Mouse (Mus musculus): Measurements from ENCODE around the gene Cops7b. TPM values are rescaled to one million over a fixed set of nuclear protein-coding genes. Genes with fewer than 3 reads are reported as not detected.

The Cops7b gene
- polyA plus RNA-seq, 1 experiment = 32.2 TPM

GRCm38 (mm10) chr1:86618454-86619125, 35.9 kb downstream of the Cops7b start:
- Histone ChIP-seq H3K36me3 (ENCODE audit: control insufficient read depth, insufficient read depth, low read length) (no peaks in the 10 kb centered on the region), H3K4me3 (ENCODE audit: control insufficient read depth, low read depth, low read length) (no peak overlapping the region), H3K27me3 (ENCODE audit: control insufficient read depth, insufficient read depth, low read length) (no peaks in the 10 kb centered on the region), H3K27ac (ENCODE audit: control insufficient read depth, insufficient read depth, low read depth, low read length) (no peak overlapping the region), H3K4me1 (ENCODE audit: control insufficient read depth, insufficient read depth, low read length) (no peaks in the 10 kb centered on the region)
- TF ChIP-seq CTCF (IDR thresholded peaks at IDR 0.05; ENCODE audit: control insufficient read depth, insufficient read depth, insufficient replicate concordance, low read depth, low read length) (peak; percentile 23; the same call in 1 of the 2 replicates), POLR2A (IDR thresholded peaks at IDR 0.05; ENCODE audit: control insufficient read depth, low read depth, low read length) (no peak)

DNA sequence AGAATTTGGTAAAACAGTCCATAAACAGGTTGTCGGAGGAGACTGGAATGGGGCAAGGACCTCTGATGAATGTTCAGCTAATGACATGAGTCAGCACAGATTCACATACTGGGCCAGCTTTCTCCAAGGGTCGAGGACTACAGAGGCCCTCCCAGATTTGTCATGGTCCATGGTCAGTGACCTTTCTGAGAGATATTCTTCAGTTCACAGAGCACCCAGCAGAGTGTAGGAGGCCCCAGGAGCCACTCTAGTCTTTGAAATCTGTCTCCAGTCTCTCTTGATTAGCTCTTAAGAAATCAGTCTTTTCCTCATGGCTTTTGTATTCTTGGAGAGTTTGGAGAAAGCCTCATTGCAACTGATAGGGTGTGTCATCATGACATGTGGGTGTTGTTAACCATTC, 39.6 kb downstream of the Cops7b start:
- Histone ChIP-seq H3K4me3 (ENCODE audit: control insufficient read depth, low read depth, low read length) (no peak overlapping the region), H3K36me3 (ENCODE audit: control insufficient read depth, insufficient read depth, low read length) (no peaks in the 10 kb centered on the region), H3K27ac (ENCODE audit: control insufficient read depth, insufficient read depth, low read depth, low read length) (no peak overlapping the region), H3K27me3 (ENCODE audit: control insufficient read depth, insufficient read depth, low read length) (no peaks in the 10 kb centered on the region), H3K4me1 (ENCODE audit: control insufficient read depth, insufficient read depth, low read length) (no peaks in the 10 kb centered on the region)
- TF ChIP-seq CTCF (IDR thresholded peaks at IDR 0.05; ENCODE audit: control insufficient read depth, insufficient read depth, insufficient replicate concordance, low read depth, low read length) (no peak), POLR2A (IDR thresholded peaks at IDR 0.05; ENCODE audit: control insufficient read depth, low read depth, low read length) (no peak)

GRCm38 (mm10) chr1:86623001-86624000, 40.6 kb downstream of the Cops7b start:
- Histone ChIP-seq H3K4me3 (ENCODE audit: control insufficient read depth, low read depth, low read length) (no peak overlapping the region), H3K4me1 (ENCODE audit: control insufficient read depth, insufficient read depth, low read length) (no peaks in the 10 kb centered on the region), H3K36me3 (ENCODE audit: control insufficient read depth, insufficient read depth, low read length) (no peaks in the 10 kb centered on the region), H3K27me3 (ENCODE audit: control insufficient read depth, insufficient read depth, low read length) (no peaks in the 10 kb centered on the region), H3K27ac (ENCODE audit: control insufficient read depth, insufficient read depth, low read depth, low read length) (no peak overlapping the region)
- TF ChIP-seq POLR2A (IDR thresholded peaks at IDR 0.05; ENCODE audit: control insufficient read depth, low read depth, low read length) (no peak), CTCF (IDR thresholded peaks at IDR 0.05; ENCODE audit: control insufficient read depth, insufficient read depth, insufficient replicate concordance, low read depth, low read length) (no peak)

DNA sequence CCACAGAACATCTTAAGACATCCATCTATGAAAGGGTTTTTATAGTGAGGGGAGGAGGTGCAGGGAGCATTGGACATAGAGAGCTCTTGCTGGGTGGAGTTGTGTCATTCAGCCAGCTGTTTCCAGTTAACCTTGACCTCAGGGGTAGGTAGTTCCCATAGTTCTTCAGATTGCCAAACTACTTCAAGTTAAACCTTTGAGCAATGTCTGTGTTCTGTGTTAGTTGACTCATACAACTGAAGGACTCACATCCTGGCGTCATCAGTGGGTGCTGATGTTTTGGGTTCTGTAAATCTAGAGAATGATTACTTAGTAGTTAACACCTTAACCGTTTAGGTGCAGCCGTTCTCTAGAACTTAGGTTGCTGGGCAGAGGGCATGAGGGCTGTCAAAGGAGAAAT, 45.6 kb downstream of the Cops7b start:
- Histone ChIP-seq H3K4me3 (ENCODE audit: control insufficient read depth, low read depth, low read length) (no peak overlapping the region), H3K4me1 (ENCODE audit: control insufficient read depth, insufficient read depth, low read length) (no peaks in the 10 kb centered on the region), H3K27me3 (ENCODE audit: control insufficient read depth, insufficient read depth, low read length) (no peaks in the 10 kb centered on the region), H3K27ac (ENCODE audit: control insufficient read depth, insufficient read depth, low read depth, low read length) (no peak overlapping the region), H3K36me3 (ENCODE audit: control insufficient read depth, insufficient read depth, low read length) (no peaks in the 10 kb centered on the region)
- TF ChIP-seq CTCF (IDR thresholded peaks at IDR 0.05; ENCODE audit: control insufficient read depth, insufficient read depth, insufficient replicate concordance, low read depth, low read length) = no peak
- TF ChIP-seq POLR2A (IDR thresholded peaks at IDR 0.05; ENCODE audit: control insufficient read depth, low read depth, low read length) = no peak

- no peaks in the 10 kb centered on the region for H3K36me3 ChIP-seq (ENCODE audit: control insufficient read depth, insufficient read depth, low read length)
- H3K4me3 ChIP-seq (ENCODE audit: control insufficient read depth, low read depth, low read length) = no peak overlapping the region
- no peak overlapping the region for H3K27ac ChIP-seq (ENCODE audit: control insufficient read depth, insufficient read depth, low read depth, low read length)
- H3K4me1 ChIP-seq (ENCODE audit: control insufficient read depth, insufficient read depth, low read length) = no peaks in the 10 kb centered on the region
- no peak for TF ChIP-seq POLR2A (IDR thresholded peaks at IDR 0.05; ENCODE audit: control insufficient read depth, low read depth, low read length)
- no peaks in the 10 kb centered on the region for H3K27me3 ChIP-seq (ENCODE audit: control insufficient read depth, insufficient read depth, low read length)
Measured at GRCm38 (mm10) chr1:86629936-86630335, 47.2 kb downstream of the Cops7b start.

DNA sequence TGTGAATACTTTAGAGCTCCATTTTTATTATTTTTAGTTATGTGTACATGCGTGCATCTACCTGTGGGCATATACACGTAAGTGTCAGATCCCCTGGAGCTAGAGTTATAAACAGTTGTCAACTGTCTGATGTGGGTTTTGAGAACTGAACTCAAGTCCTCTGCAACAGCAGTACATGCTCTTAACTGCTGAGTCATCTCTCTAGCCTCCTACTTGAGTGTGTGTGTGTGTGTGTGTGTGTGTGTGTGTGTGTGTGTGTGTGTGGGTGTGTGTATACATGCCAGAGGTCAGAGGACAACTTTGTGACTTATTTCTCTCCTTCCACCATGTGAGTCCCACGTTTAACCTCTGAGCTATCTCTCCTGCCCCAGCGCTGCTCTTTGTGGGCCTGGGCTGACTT, 47.8 kb downstream of the Cops7b start:
- Histone ChIP-seq H3K4me1 (ENCODE audit: control insufficient read depth, insufficient read depth, low read length) (no peaks in the 10 kb centered on the region), H3K4me3 (ENCODE audit: control insufficient read depth, low read depth, low read length) (no peak overlapping the region), H3K36me3 (ENCODE audit: control insufficient read depth, insufficient read depth, low read length) (no peaks in the 10 kb centered on the region), H3K27ac (ENCODE audit: control insufficient read depth, insufficient read depth, low read depth, low read length) (no peak overlapping the region), H3K27me3 (ENCODE audit: control insufficient read depth, insufficient read depth, low read length) (no peaks in the 10 kb centered on the region)
- TF ChIP-seq POLR2A (IDR thresholded peaks at IDR 0.05; ENCODE audit: control insufficient read depth, low read depth, low read length) (no peak), CTCF (IDR thresholded peaks at IDR 0.05; ENCODE audit: control insufficient read depth, insufficient read depth, insufficient replicate concordance, low read depth, low read length) (no peak)

- no peak overlapping the region for H3K27ac ChIP-seq (ENCODE audit: control insufficient read depth, insufficient read depth, low read depth, low read length)
- TF ChIP-seq CTCF (IDR thresholded peaks at IDR 0.05; ENCODE audit: control insufficient read depth, insufficient read depth, insufficient replicate concordance, low read depth, low read length) (no peak), POLR2A (IDR thresholded peaks at IDR 0.05; ENCODE audit: control insufficient read depth, low read depth, low read length) (no peak)
Measured at GRCm38 (mm10) chr1:86632732-86633380, 50.2 kb downstream of the Cops7b start.

More at GRCm38 (mm10) chr1:86632732-86633380, 50.2 kb downstream of the Cops7b start:
- Histone ChIP-seq H3K4me3 (ENCODE audit: control insufficient read depth, low read depth, low read length) (no peak overlapping the region), H3K4me1 (ENCODE audit: control insufficient read depth, insufficient read depth, low read length) (no peaks in the 10 kb centered on the region), H3K27me3 (ENCODE audit: control insufficient read depth, insufficient read depth, low read length) (no peaks in the 10 kb centered on the region), H3K36me3 (ENCODE audit: control insufficient read depth, insufficient read depth, low read length) (no peaks in the 10 kb centered on the region)

Data from testis, adult 2 months (tissue).